Mouse (Mus musculus) midbrain, embryonic 16.5 days (tissue): Measurements from ENCODE around the gene Gsg1l. TPM values are rescaled to one million over a fixed set of nuclear protein-coding genes. Genes with fewer than 3 reads are reported as not detected.

Experiments used
- ATAC-seq: fragments of 200-750 bp; cut with Nextera tagmentation; 2 replicates; pipeline ENCODE4 v1.8.0; 2017; ENCODE audit warnings: moderate TSS enrichment
- H3K27ac ChIP-seq: fragments of 300-500 bp; sonication (generic); 2 replicates; pipeline ENCODE4 v1.5.1; 2014; ENCODE audit warnings: mild to moderate bottlenecking, low read length, mixed read lengths
- H3K27me3 ChIP-seq: fragments of 300-500 bp; sonication (generic); 2 replicates; pipeline ENCODE4 v1.6.1; 2014; ENCODE audit warnings: low read depth, low read length, mixed read lengths; ENCODE audit not compliant: control insufficient read depth, insufficient read depth
- H3K36me3 ChIP-seq: fragments of 300-500 bp; sonication (generic); 2 replicates; pipeline ENCODE4 v1.6.1; 2014; ENCODE audit warnings: mild to moderate bottlenecking, low read length, moderate library complexity, mixed read lengths; ENCODE audit not compliant: control insufficient read depth, insufficient read depth
- H3K4me1 ChIP-seq: fragments of 300-500 bp; sonication (generic); 2 replicates; pipeline ENCODE4 v1.6.1; 2014; ENCODE audit warnings: mild to moderate bottlenecking, low read length, mixed read lengths; ENCODE audit not compliant: control insufficient read depth, insufficient read depth
- H3K4me2 ChIP-seq: fragments of 300-500 bp; sonication (generic); 2 replicates; pipeline ENCODE4 v1.6.1; 2014; ENCODE audit warnings: mild to moderate bottlenecking, low read length, mixed read lengths
- H3K4me3 ChIP-seq: fragments of 300-500 bp; sonication (generic); 2 replicates; pipeline ENCODE4 v1.5.1; 2014; ENCODE audit warnings: low read depth, mild to moderate bottlenecking, low read length, moderate library complexity, mixed read lengths
- H3K9ac ChIP-seq: fragments of 300-500 bp; sonication (generic); 2 replicates; pipeline ENCODE4 v1.6.1; 2014; ENCODE audit warnings: low read depth, low read length, mixed read lengths
- H3K9me3 ChIP-seq: fragments of 300-500 bp; sonication (generic); replicated peaks from 2 replicates; pipeline ENCODE4 v1.6.1; 2014; ENCODE audit warnings: mild to moderate bottlenecking, low read length, mixed read lengths; ENCODE audit not compliant: control insufficient read depth, poor library complexity, severe bottlenecking
- WGBS: fragments of 180-500 bp; shearing (Covaris S2); extraction: QIAGEN DNeasy Blood & Tissue Kit; methylation state at CpG from one replicate; pipeline ENCODE4 v1.1.7; 2014; 5-methylcytosine and 5-hydroxymethylcytosine counted together
- polyA plus RNA-seq: library from polyadenylated mRNA; unstranded; fragments of >200 nt; fragmentation: Nextera tagmentation; extraction: Ambion mirVana; gene quantifications from 2 replicates; pipeline ENCODE4 v1.2.1, GENCODE M21; 2015

Gsg1l gene
- polyA plus RNA-seq, 1 experiment from 2014 or later, result 12.5 TPM

DNA sequence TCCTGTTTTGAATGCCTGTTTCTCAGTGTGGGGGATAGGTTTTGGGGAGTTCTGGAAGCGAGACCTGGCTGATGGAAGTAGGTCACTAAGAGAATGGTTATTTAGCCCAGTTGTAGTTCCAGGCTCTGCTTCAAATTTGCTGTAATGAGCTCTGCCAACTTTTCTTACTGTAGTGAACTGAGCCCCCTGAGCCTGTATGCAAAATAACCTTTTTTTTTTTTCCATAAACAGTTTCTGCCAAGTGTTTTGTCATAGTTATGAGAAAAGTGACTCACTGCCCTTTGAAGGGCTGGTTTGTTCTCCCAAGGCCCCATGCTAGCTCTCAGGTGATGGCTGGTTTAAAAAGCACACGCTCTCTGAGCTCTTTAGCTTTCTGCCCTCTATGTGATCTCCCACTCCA, 248.7 kb downstream of the Gsg1l start:
- Histone ChIP-seq H3K9me3 (no peaks in the 10 kb centered on the region), H3K36me3 (no peaks in the 10 kb centered on the region), H3K27ac (no peak overlapping the region), H3K4me1 (peaks cover 21% of the 10 kb centered on the region), H3K4me2 (no peak overlapping the region), H3K9ac (no peak overlapping the region), H3K27me3 (no peaks in the 10 kb centered on the region), H3K4me3 (no peak overlapping the region)
- 93% methylated on average over 2 of the region's 2 CpGs for WGBS
- ATAC-seq, result no peak

DNA sequence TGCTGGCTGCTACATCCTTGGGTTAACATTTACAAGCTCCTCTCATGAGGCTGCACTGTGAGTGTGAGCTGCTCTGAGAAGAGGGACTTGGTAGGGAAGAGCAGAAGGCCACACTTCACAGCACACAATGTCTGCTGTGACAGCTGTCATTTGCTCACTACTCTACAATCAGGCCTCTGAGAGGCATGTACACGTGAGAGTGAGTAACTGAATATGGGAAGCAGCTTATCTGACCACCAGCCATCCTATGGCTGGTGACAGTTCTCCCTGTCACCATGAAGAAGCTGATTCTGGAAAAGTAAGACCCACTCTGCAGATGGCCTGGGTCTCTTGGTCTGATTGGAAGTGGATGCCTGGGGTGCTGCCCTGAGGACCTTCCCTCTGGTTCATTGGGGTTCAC, 249.4 kb downstream of the Gsg1l start:
- H3K36me3 ChIP-seq, result no peaks in the 10 kb centered on the region
- peaks cover 14% of the 10 kb centered on the region for H3K4me1 ChIP-seq
- no peak overlapping the region for H3K9ac ChIP-seq
- no peak for ATAC-seq
- no peak overlapping the region for H3K4me2 ChIP-seq
- H3K4me3 ChIP-seq, result no peak overlapping the region
- no peaks in the 10 kb centered on the region for H3K9me3 ChIP-seq
- H3K27me3 ChIP-seq, result no peaks in the 10 kb centered on the region
- 58% methylated on average over 1 of the region's 1 CpGs for WGBS
- no peak overlapping the region for H3K27ac ChIP-seq

DNA sequence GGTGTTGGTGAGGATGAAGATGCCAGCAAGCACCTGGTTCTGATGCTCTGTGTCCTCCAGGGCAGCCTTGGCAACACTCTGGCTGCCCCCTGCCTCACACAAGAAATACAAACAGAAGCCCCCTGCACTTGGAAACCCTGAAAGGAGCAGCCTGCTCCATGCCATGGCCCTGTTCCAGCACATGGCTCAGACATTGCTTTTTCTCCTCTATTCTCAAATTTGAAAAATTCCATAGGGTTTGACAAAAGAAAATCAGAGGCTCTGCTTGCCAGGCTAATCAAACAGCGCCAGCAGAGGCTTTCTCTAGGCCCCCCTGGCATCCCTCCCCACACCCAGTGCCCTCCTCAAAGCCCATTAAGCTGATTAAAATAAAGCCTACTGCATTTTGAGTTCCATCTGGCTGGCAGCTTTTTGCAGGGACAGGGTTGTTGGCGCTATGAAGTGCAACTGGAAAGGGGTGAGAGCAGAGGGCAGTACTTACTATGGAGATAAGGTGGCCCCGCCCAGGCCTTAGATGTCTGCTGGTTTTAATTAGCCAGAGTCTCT, 253.0 kb downstream of the Gsg1l start:
- Histone ChIP-seq H3K4me2 (no peak overlapping the region), H3K9ac (0 out of 2 replicates have a peak overlapping the region, but pooled peaks have one; percentile 8), H3K36me3 (no peaks in the 10 kb centered on the region), H3K9me3 (no peaks in the 10 kb centered on the region), H3K4me3 (no peak overlapping the region), H3K27me3 (no peaks in the 10 kb centered on the region), H3K4me1 (peaks cover 12% of the 10 kb centered on the region), H3K27ac (peak overlapping the region; percentile 80)
- ATAC-seq, result peak; percentile 56
- WGBS, result 51% methylated on average over 3 of the region's 3 CpGs

DNA sequence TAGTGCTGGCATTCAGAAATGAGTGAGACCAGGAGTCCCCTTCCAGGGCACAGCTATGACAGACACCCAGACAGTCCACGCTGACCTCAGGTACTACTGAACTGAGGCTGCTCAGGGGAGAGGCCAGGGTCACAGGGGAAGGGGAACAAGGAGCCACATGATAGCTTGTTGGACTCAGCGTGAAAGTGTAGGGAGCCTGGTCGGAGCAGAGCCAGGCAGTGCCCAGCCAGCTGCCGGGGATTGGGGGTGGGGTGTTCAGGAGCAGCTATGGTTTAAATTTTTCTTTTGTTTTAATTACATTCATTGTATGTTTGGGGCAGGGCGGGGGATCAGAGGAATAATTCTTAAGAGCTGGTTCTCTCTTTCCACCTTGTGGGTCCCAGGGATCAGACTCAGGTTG, 253.7 kb downstream of the Gsg1l start:
- no peak for ATAC-seq
- no peaks in the 10 kb centered on the region for H3K27me3 ChIP-seq
- no peaks in the 10 kb centered on the region for H3K9me3 ChIP-seq
- no peak overlapping the region for H3K9ac ChIP-seq
- peaks cover 12% of the 10 kb centered on the region for H3K4me1 ChIP-seq
- 74% methylated on average over 5 of the region's 5 CpGs for WGBS
- no peak overlapping the region for H3K4me2 ChIP-seq
- H3K4me3 ChIP-seq, result no peak overlapping the region
- peak overlapping the region; percentile 80 for H3K27ac ChIP-seq
- no peaks in the 10 kb centered on the region for H3K36me3 ChIP-seq

Other genes with a start within 250 kb of the Gsg1l start
- 49.7 and 51.0 TPM in 2 replicates for gene Xpo6, start 118.1 kb upstream of the Gsg1l start, polyA plus RNA-seq
- 233 and 251 TPM in 2 replicates for gene Sbk1, start 190.2 kb upstream of the Gsg1l start, polyA plus RNA-seq